Mouse (Mus musculus) heart, embryonic 16.5 days (tissue): ENCODE measurements at regions not wholly inside any gene's neighbourhood (a gene's known extent, or its start where the extent isn't known, plus 50 kb on each side); places are given as distances from the start of the nearest gene placed in this dataset.

Experiments
- ATAC-seq: fragments of 200-750 bp; cut with Nextera tagmentation; replicated peaks from 2 replicates; pipeline ENCODE4 v1.8.0; 2017; ENCODE audit warnings: moderate number of reproducible peaks; ENCODE audit not compliant: insufficient read depth, low FRiP score; ENCODE audit errors: extremely low read depth
- H3K27ac ChIP-seq: fragments of 300-500 bp; sonication (generic); 2 replicates; pipeline ENCODE4 v1.5.1; 2014; ENCODE audit warnings: mild to moderate bottlenecking, low read length, control low read depth, moderate library complexity
- H3K27me3 ChIP-seq: fragments of 300-500 bp; sonication (generic); 2 replicates; pipeline ENCODE4 v1.6.1; 2014; ENCODE audit warnings: low read length, mixed read lengths; ENCODE audit not compliant: control insufficient read depth, insufficient read depth
- H3K36me3 ChIP-seq: fragments of 300-500 bp; sonication (generic); 2 replicates; pipeline ENCODE4 v1.6.1; 2014; ENCODE audit not compliant: control insufficient read depth, insufficient read depth
- H3K4me1 ChIP-seq: fragments of 300-500 bp; sonication (generic); 2 replicates; pipeline ENCODE4 v1.6.1; 2014; ENCODE audit warnings: low read length, mixed read lengths; ENCODE audit not compliant: control insufficient read depth, insufficient read depth
- H3K4me2 ChIP-seq: fragments of 300-500 bp; sonication (generic); 2 replicates; pipeline ENCODE4 v1.6.1; 2014; ENCODE audit warnings: low read depth, mild to moderate bottlenecking, control low read depth, low read length
- H3K4me3 ChIP-seq: fragments of 300-500 bp; sonication (generic); 2 replicates; pipeline ENCODE4 v1.5.1; 2014; ENCODE audit warnings: mild to moderate bottlenecking, control low read depth, low read length
- H3K9ac ChIP-seq: fragments of 300-500 bp; sonication (generic); 2 replicates; pipeline ENCODE4 v1.6.1; 2014; ENCODE audit warnings: low read length, control low read depth
- H3K9me3 ChIP-seq: fragments of 300-500 bp; sonication (generic); replicated peaks from 2 replicates; pipeline ENCODE4 v1.6.1; 2016; ENCODE audit warnings: low read length; ENCODE audit not compliant: control insufficient read depth
- WGBS: fragments of 180-500 bp; shearing (Covaris S2); extraction: QIAGEN DNeasy Blood & Tissue Kit; methylation state at CpG from one replicate; pipeline ENCODE4 v1.1.7; 2014; 5-methylcytosine and 5-hydroxymethylcytosine counted together

GRCm38 (mm10) chr13:84565644-84566532 is 343.8 kb downstream of the Tmem161b start:
- no peak for ATAC-seq
- no peaks in the 10 kb centered on the region for H3K4me1 ChIP-seq
- H3K9ac ChIP-seq, result no peak overlapping the region
- H3K9me3 ChIP-seq, result no peaks in the 10 kb centered on the region
- no peak overlapping the region for H3K27ac ChIP-seq
- 76% methylated on average over 11 of the region's 11 CpGs for WGBS
- H3K27me3 ChIP-seq, result no peaks in the 10 kb centered on the region
- H3K36me3 ChIP-seq, result no peaks in the 10 kb centered on the region
- no peak overlapping the region for H3K4me2 ChIP-seq
- no peak overlapping the region for H3K4me3 ChIP-seq

GRCm38 (mm10) chr13:84566533-84566832 is 344.4 kb downstream of the Tmem161b start:
- Histone ChIP-seq H3K9me3 (no peaks in the 10 kb centered on the region), H3K27me3 (no peaks in the 10 kb centered on the region), H3K9ac (no peak overlapping the region), H3K4me1 (no peaks in the 10 kb centered on the region), H3K36me3 (no peaks in the 10 kb centered on the region), H3K4me3 (no peak overlapping the region), H3K4me2 (no peak overlapping the region), H3K27ac (no peak overlapping the region)
- 74% methylated on average over 6 of the region's 6 CpGs for WGBS
- ATAC-seq, result no peak

GRCm38 (mm10) chr13:84569371-84569770 is 347.3 kb downstream of the Tmem161b start:
- no peak for ATAC-seq
- Histone ChIP-seq H3K27ac (no peak overlapping the region), H3K9ac (no peak overlapping the region), H3K4me3 (no peak overlapping the region), H3K4me2 (no peak overlapping the region), H3K9me3 (no peaks in the 10 kb centered on the region), H3K4me1 (no peaks in the 10 kb centered on the region), H3K27me3 (no peaks in the 10 kb centered on the region), H3K36me3 (no peaks in the 10 kb centered on the region)

GRCm38 (mm10) chr13:84570206-84570605 is 348.1 kb downstream of the Tmem161b start:
- Histone ChIP-seq H3K36me3 (no peaks in the 10 kb centered on the region), H3K4me3 (no peak overlapping the region), H3K9me3 (no peaks in the 10 kb centered on the region), H3K9ac (no peak overlapping the region), H3K4me2 (no peak overlapping the region), H3K4me1 (no peaks in the 10 kb centered on the region), H3K27ac (no peak overlapping the region), H3K27me3 (no peaks in the 10 kb centered on the region)
- WGBS, result 82% methylated on average over 2 of the region's 2 CpGs
- no peak for ATAC-seq

- no peaks in the 10 kb centered on the region for H3K36me3 ChIP-seq
- no peaks in the 10 kb centered on the region for H3K4me1 ChIP-seq
- no peaks in the 10 kb centered on the region for H3K9me3 ChIP-seq
- H3K27me3 ChIP-seq, result no peaks in the 10 kb centered on the region
- H3K27ac ChIP-seq, result no peak overlapping the region
- no peak overlapping the region for H3K4me3 ChIP-seq
- H3K9ac ChIP-seq, result no peak overlapping the region
- ATAC-seq, result peak; percentile 45
- H3K4me2 ChIP-seq, result no peak overlapping the region
- WGBS, result 31% methylated on average over 10 of the region's 10 CpGs
Measured at GRCm38 (mm10) chr13:84570984-84571844, 349.1 kb downstream of the Tmem161b start.

- no peak overlapping the region for H3K9ac ChIP-seq
- no peaks in the 10 kb centered on the region for H3K36me3 ChIP-seq
- no peaks in the 10 kb centered on the region for H3K9me3 ChIP-seq
- H3K27me3 ChIP-seq, result no peaks in the 10 kb centered on the region
- no peak overlapping the region for H3K4me2 ChIP-seq
- no peaks in the 10 kb centered on the region for H3K4me1 ChIP-seq
- H3K27ac ChIP-seq, result no peak overlapping the region
- H3K4me3 ChIP-seq, result no peak overlapping the region
- WGBS, result 90% methylated on average over 3 of the region's 3 CpGs
- no peak for ATAC-seq
Measured at GRCm38 (mm10) chr13:84571845-84572193, 349.7 kb downstream of the Tmem161b start.

- Histone ChIP-seq H3K27me3 (no peaks in the 10 kb centered on the region), H3K4me1 (no peaks in the 10 kb centered on the region), H3K27ac (no peak overlapping the region), H3K36me3 (no peaks in the 10 kb centered on the region), H3K4me2 (no peak overlapping the region), H3K4me3 (no peak overlapping the region), H3K9ac (no peak overlapping the region), H3K9me3 (no peaks in the 10 kb centered on the region)
- ATAC-seq, result no peak
- 87% methylated on average over 2 of the region's 2 CpGs for WGBS
Measured at GRCm38 (mm10) chr13:84572231-84572630, 350.1 kb downstream of the Tmem161b start.

- no peaks in the 10 kb centered on the region for H3K9me3 ChIP-seq
- H3K27ac ChIP-seq, result no peak overlapping the region
- no peaks in the 10 kb centered on the region for H3K27me3 ChIP-seq
- no peak overlapping the region for H3K4me3 ChIP-seq
- no peak overlapping the region for H3K4me2 ChIP-seq
- no peaks in the 10 kb centered on the region for H3K36me3 ChIP-seq
- H3K4me1 ChIP-seq, result no peaks in the 10 kb centered on the region
- ATAC-seq, result no peak
- H3K9ac ChIP-seq, result no peak overlapping the region
Measured at GRCm38 (mm10) chr13:84596585-84597142, 374.6 kb downstream of the Tmem161b start.

- Histone ChIP-seq H3K4me1 (no peaks in the 10 kb centered on the region), H3K4me2 (no peak overlapping the region), H3K9me3 (no peaks in the 10 kb centered on the region), H3K27ac (no peak overlapping the region), H3K36me3 (no peaks in the 10 kb centered on the region), H3K9ac (no peak overlapping the region), H3K4me3 (no peak overlapping the region), H3K27me3 (no peaks in the 10 kb centered on the region)
- 86% methylated on average over 1 of the region's 1 CpGs for WGBS
- ATAC-seq, result no peak
Measured at GRCm38 (mm10) chr13:84602612-84603011, 380.5 kb downstream of the Tmem161b start.
